Mouse (Mus musculus) spleen, postnatal 14 days (tissue): Measurements from ENCODE around the gene Dcpp2.
"Not testable (repeated sequence)": the region's sequence is repeated elsewhere in the genome, so short reads cannot be mapped to it uniquely, and the experiment has no call there.

Experiments
- DNase-seq, 2 experiments: peaks; one replicate each; pipeline ENCODE4 v3.0.0; 2021 to 2022; ENCODE audit warnings: low spot score in 2 of 2

The Dcpp2 gene

GRCm38 (mm10) chr17:23880576-23880975 lies at the start of gene Dcpp2, which contains the start of gene Dcpp1:
Dcpp2 (plus strand) TSS chr17:23880880.
Dcpp1 (plus strand) TSS chr17:23880876.
- not testable (repeated sequence) for DNase-seq

GRCm38 (mm10) chr17:23831201-23831600 lies 49.5 kb upstream of the Dcpp2 start:
- no peak for DNase-seq

GRCm38 (mm10) chr17:23836006-23836575 lies 44.6 kb upstream of the Dcpp2 start, which contains the start of gene Prss33:
Prss33 (minus strand) TSS chr17:23836056.
- DNase-seq, result no peak

GRCm38 (mm10) chr17:23841145-23841544 lies 39.5 kb upstream of the Dcpp2 start:
- peak in 1 of 2 experiments; percentile 60 for DNase-seq

GRCm38 (mm10) chr17:23843141-23843811 lies 37.4 kb upstream of the Dcpp2 start:
- DNase-seq, result no peak

GRCm38 (mm10) chr17:23843812-23844273 lies 36.8 kb upstream of the Dcpp2 start, which contains the start of the genes Prss32 and Prss41:
Prss32 (plus strand) TSS chr17:23843855.
Prss41 (minus strand) TSS chr17:23844172.
- peak; percentile 34 to 56 for DNase-seq

GRCm38 (mm10) chr17:23850028-23850427 lies 30.7 kb upstream of the Dcpp2 start:
- DNase-seq, result no peak

GRCm38 (mm10) chr17:23850853-23851749 lies 29.6 kb upstream of the Dcpp2 start:
- DNase-seq, result peak; percentile 31 to 43

GRCm38 (mm10) chr17:23853292-23853691 lies 27.4 kb upstream of the Dcpp2 start:
- peak; percentile 37 to 62 for DNase-seq

- no peak for DNase-seq
Observed at GRCm38 (mm10) chr17:23854229-23854765, 26.4 kb upstream of the Dcpp2 start.

- no peak for DNase-seq
Observed at GRCm38 (mm10) chr17:23857193-23857592, 23.5 kb upstream of the Dcpp2 start.

GRCm38 (mm10) chr17:23857913-23858312 lies 22.8 kb upstream of the Dcpp2 start:
- no peak for DNase-seq

- no peak for DNase-seq
Observed at GRCm38 (mm10) chr17:23862926-23863325, 17.8 kb upstream of the Dcpp2 start.

- no peak for DNase-seq
Observed at GRCm38 (mm10) chr17:23867756-23868155, 12.9 kb upstream of the Dcpp2 start, which contains the start of gene Prss21. Prss21 (plus strand) TSS chr17:23868056.

- no peak for DNase-seq
Observed at GRCm38 (mm10) chr17:23868513-23868912, 12.2 kb upstream of the Dcpp2 start.

- peak in 1 of 2 experiments; percentile 10 for DNase-seq
Observed at GRCm38 (mm10) chr17:23873884-23874856, 6.5 kb upstream of the Dcpp2 start.

GRCm38 (mm10) chr17:23876741-23877140 lies 3.9 kb upstream of the Dcpp2 start:
- no peak for DNase-seq

GRCm38 (mm10) chr17:23877166-23877565 lies 3.5 kb upstream of the Dcpp2 start:
- no peak for DNase-seq

- DNase-seq, result not testable (repeated sequence)
Observed at GRCm38 (mm10) chr17:23917158-23917557, 36.5 kb downstream of the Dcpp2 start, which contains the start of gene Dcpp3. Dcpp3 (plus strand) TSS chr17:23917458.

GRCm38 (mm10) chr17:23924531-23925007 lies 43.9 kb downstream of the Dcpp2 start:
- DNase-seq, result peak; percentile 63 to 66
